ENCODE assay signal across 8 mouse cellular contexts in the genomic region with DNA sequence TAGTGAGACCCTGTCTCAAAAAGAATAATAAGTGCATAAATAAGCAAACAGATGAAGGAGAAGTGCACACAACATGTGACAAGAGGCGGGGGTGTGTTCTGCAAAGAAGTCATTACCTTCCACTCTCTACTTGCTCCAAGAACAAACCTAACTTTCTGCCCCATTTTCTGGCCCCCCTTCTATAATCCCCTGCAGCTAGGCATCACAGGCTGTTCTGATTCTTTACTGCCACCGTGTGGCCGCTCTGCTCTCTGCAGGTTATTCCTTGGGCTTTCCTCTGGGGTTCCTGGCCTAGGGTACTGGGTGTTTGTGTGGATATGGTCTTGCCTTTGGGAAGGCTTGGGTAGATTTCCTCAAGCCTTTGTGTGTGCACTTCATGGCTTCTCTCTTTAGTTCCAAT. TPM values are rescaled to one million over a fixed set of nuclear protein-coding genes. Genes with fewer than 3 reads are reported as not detected.
DNase-seq lines count a peak whose midpoint lies in the region; ATAC-seq and TF ChIP-seq lines count a peak whose summit lies in the region.

No protein-coding gene starts in this region.

- peak; percentile 96 for TF ChIP-seq CTCF in heart, adult 2 months (IDR thresholded peaks at IDR 0.05)
- TF ChIP-seq CTCF in liver, adult 2 months (IDR thresholded peaks at IDR 0.05; ENCODE audit: low read depth, low read length): peak; percentile 85

- TF ChIP-seq EP300 in heart, adult 2 months (IDR thresholded peaks at IDR 0.05; ENCODE audit: insufficient read depth, low read depth, low read length): peak; percentile 17; the same call in 1 of the 2 replicates

- no peak overlapping the region for H3K9ac ChIP-seq in embryonic facial prominence, embryonic 11.5 days (replicated peaks; ENCODE audit: low read length)
- H3K9ac ChIP-seq in heart, adult 2 months (ENCODE audit: low read depth, low read length): no peak overlapping the region
- no peak overlapping the region for H3K9ac ChIP-seq in kidney, embryonic 14.5 days (ENCODE audit: low read depth, low read length)
- H3K9ac ChIP-seq in liver, adult 2 months (ENCODE audit: low read depth, low read length): peak overlapping the region; percentile 14; the same call in 1 of the 2 replicates
- no peak overlapping the region for H3K9ac ChIP-seq in neural tube, embryonic 14.5 days (replicated peaks; ENCODE audit: low read depth, low read length)

- no peak overlapping the region for H3K4me2 ChIP-seq in embryonic facial prominence, embryonic 11.5 days (ENCODE audit: low read depth, low read length)
- no peak overlapping the region for H3K4me2 ChIP-seq in kidney, embryonic 14.5 days (replicated peaks; ENCODE audit: low read depth, low read length)
- no peak overlapping the region for H3K4me2 ChIP-seq in neural tube, embryonic 14.5 days (ENCODE audit: low read depth, low read length)

- intact Hi-C loops in heart, adult 2 months (cut with DNase I): loop anchor here (5.0 kb wide), 1 partner anchor 105 kb away; no protein-coding TSS in a partner anchor

- no peak for ATAC-seq in embryonic facial prominence, embryonic 11.5 days (replicated peaks; ENCODE audit: insufficient number of reproducible peaks, low FRiP score, low TSS enrichment, low read depth)
- no peak for ATAC-seq in kidney, embryonic 14.5 days (ENCODE audit: low FRiP score, low TSS enrichment)
- 0 out of 2 replicates have a peak, but pooled peaks have one; percentile 48 for ATAC-seq in neural tube, embryonic 14.5 days (ENCODE audit: low read depth)

- no peaks in the 10 kb centered on the region for H3K79me2 ChIP-seq in heart, adult 2 months (replicated peaks; ENCODE audit: control insufficient read depth, insufficient read depth, low read length)
- H3K79me2 ChIP-seq in liver, adult 2 months (ENCODE audit: control insufficient read depth, insufficient read depth, low read length): peaks cover 12% of the 10 kb centered on the region; the same call in 1 of the 2 replicates

- peaks cover 5% of the 10 kb centered on the region; the same call in 1 of the 2 replicates for H3K4me1 ChIP-seq in embryonic facial prominence, embryonic 11.5 days (ENCODE audit: control insufficient read depth, insufficient read depth, low read length)
- peaks cover 4% of the 10 kb centered on the region for H3K4me1 ChIP-seq in heart, adult 2 months (ENCODE audit: control insufficient read depth, insufficient read depth, low read length)
- H3K4me1 ChIP-seq in kidney, embryonic 14.5 days (ENCODE audit: control insufficient read depth, insufficient read depth, low read length): peaks cover 21% of the 10 kb centered on the region
- H3K4me1 ChIP-seq in liver, adult 2 months (ENCODE audit: control insufficient read depth, insufficient read depth, low read length): peaks cover 25% of the 10 kb centered on the region
- H3K4me1 ChIP-seq in neural tube, embryonic 14.5 days (ENCODE audit: control insufficient read depth, insufficient read depth, low read length): peaks cover 4% of the 10 kb centered on the region; the same call in 1 of the 2 replicates

- no peaks in the 10 kb centered on the region for H3K27me3 ChIP-seq in embryonic facial prominence, embryonic 11.5 days (ENCODE audit: control insufficient read depth, insufficient read depth, low read length)
- H3K27me3 ChIP-seq in heart, adult 2 months (ENCODE audit: control insufficient read depth, insufficient read depth, low read length): no peaks in the 10 kb centered on the region
- H3K27me3 ChIP-seq in kidney, embryonic 14.5 days (ENCODE audit: control insufficient read depth, insufficient read depth, low read length): no peaks in the 10 kb centered on the region
- no peaks in the 10 kb centered on the region for H3K27me3 ChIP-seq in liver, adult 2 months (ENCODE audit: control insufficient read depth, insufficient read depth, low read length)
- peaks cover 5% of the 10 kb centered on the region; the same call in 1 of the 2 replicates for H3K27me3 ChIP-seq in neural tube, embryonic 14.5 days (ENCODE audit: control insufficient read depth, insufficient read depth, low read length)

- no peak for TF ChIP-seq POLR2A in heart, adult 2 months (IDR thresholded peaks at IDR 0.05; ENCODE audit: insufficient read depth, low read depth, low read length)
- no peak for TF ChIP-seq POLR2A in liver, adult 2 months (IDR thresholded peaks at IDR 0.05; ENCODE audit: extremely low read depth, insufficient read depth, low read length)

- no peaks in the 10 kb centered on the region for H3K36me3 ChIP-seq in embryonic facial prominence, embryonic 11.5 days (replicated peaks; ENCODE audit: control insufficient read depth, insufficient read depth, low read depth, low read length)
- H3K36me3 ChIP-seq in heart, adult 2 months (ENCODE audit: control insufficient read depth, insufficient read depth, low read length): no peaks in the 10 kb centered on the region
- H3K36me3 ChIP-seq in kidney, embryonic 14.5 days (ENCODE audit: control insufficient read depth, insufficient read depth, low read length): no peaks in the 10 kb centered on the region
- H3K36me3 ChIP-seq in liver, adult 2 months (ENCODE audit: control insufficient read depth, insufficient read depth, low read length): no peaks in the 10 kb centered on the region
- H3K36me3 ChIP-seq in neural tube, embryonic 14.5 days (ENCODE audit: control insufficient read depth, insufficient read depth, low read length): no peaks in the 10 kb centered on the region

- WGBS in embryonic facial prominence, embryonic 11.5 days: 10% methylated on average over 3 of the region's 3 CpGs
- 7% methylated on average over 3 of the region's 3 CpGs for WGBS in heart, adult 2 months
- 11% methylated on average over 3 of the region's 3 CpGs for WGBS in kidney, embryonic 14.5 days
- 6% methylated on average over 3 of the region's 3 CpGs for WGBS in liver, adult 2 months
- WGBS in neural tube, embryonic 14.5 days: 11% methylated on average over 3 of the region's 3 CpGs

- no peaks in the 10 kb centered on the region for H3K9me3 ChIP-seq in embryonic facial prominence, embryonic 11.5 days (replicated peaks; ENCODE audit: control insufficient read depth, low read length)
- H3K9me3 ChIP-seq in kidney, embryonic 14.5 days (ENCODE audit: control insufficient read depth, low read length): no peaks in the 10 kb centered on the region
- H3K9me3 ChIP-seq in neural tube, embryonic 14.5 days (ENCODE audit: control insufficient read depth, low read length): no peaks in the 10 kb centered on the region

- DNase-seq in B cell, adult 2 months: peak; percentile 78 to 80
- DNase-seq in adrenal gland, postnatal 25 days: peak; percentile 71
- DNase-seq in embryonic facial prominence, embryonic 11.5 days (ENCODE audit: low spot score): peak; percentile 84
- DNase-seq in heart, adult 2 months: peak; percentile 63 to 85
- DNase-seq in liver, adult 2 months (ENCODE audit: extremely low read depth, low read depth, low spot score): peak; percentile 52
- peak; percentile 86 for DNase-seq in testis, postnatal 10 days (ENCODE audit: low spot score)

- H3K4me3 ChIP-seq in embryonic facial prominence, embryonic 11.5 days (ENCODE audit: low read depth, low read length): no peak overlapping the region
- no peak overlapping the region for H3K4me3 ChIP-seq in heart, adult 2 months
- H3K4me3 ChIP-seq in kidney, embryonic 14.5 days (ENCODE audit: low read length): no peak overlapping the region
- H3K4me3 ChIP-seq in liver, adult 2 months (ENCODE audit: insufficient read depth, low read depth, low read length): no peak overlapping the region
- H3K4me3 ChIP-seq in neural tube, embryonic 14.5 days (ENCODE audit: low read depth, low read length): no peak overlapping the region

- H3K27ac ChIP-seq in embryonic facial prominence, embryonic 11.5 days (replicated peaks; ENCODE audit: low read depth, low read length): no peak overlapping the region
- no peak overlapping the region; the same call in 1 of the 2 replicates for H3K27ac ChIP-seq in heart, adult 2 months
- H3K27ac ChIP-seq in kidney, embryonic 14.5 days (ENCODE audit: low read depth, low read length): peak overlapping the region; percentile 57
- H3K27ac ChIP-seq in liver, adult 2 months (replicated peaks; ENCODE audit: insufficient read depth, low read depth, low read length): peak overlapping the region; percentile 89
- no peak overlapping the region for H3K27ac ChIP-seq in neural tube, embryonic 14.5 days (ENCODE audit: low read depth, low read length)

RNA-seq across cellular contexts. Expression of a gene that starts 3.2 kb away (rescaled TPM):
- total RNA-seq in adrenal gland, postnatal 25 days (2021): 26.8 and 30.4 TPM in 2 replicates
- polyA plus RNA-seq in embryonic facial prominence, embryonic 11.5 days (2014; fragmentation: Nextera tagmentation; extraction: Ambion mirVana): 39.8 and 45.9 TPM in 2 replicates
- total RNA-seq in heart, adult 2 months (2021): 1 to 10 TPM; 5.3 to 5.5 TPM
- 8.5 and 9.2 TPM in 2 replicates for polyA plus RNA-seq in heart, adult 2 months (2012; rRNA removed)
- 40.7 and 43.4 TPM in 2 replicates for polyA plus RNA-seq in kidney, embryonic 14.5 days (2014; fragmentation: Nextera tagmentation; extraction: Ambion mirVana)
- 23.9 and 33.7 TPM in 2 replicates for total RNA-seq in liver, adult 2 months (2014; rRNA removed)
- polyA plus RNA-seq in liver, adult 2 months (2012; rRNA removed): 34.9 and 39.6 TPM in 2 replicates
- polyA plus RNA-seq in neural tube, embryonic 14.5 days (2014; fragmentation: Nextera tagmentation; extraction: Ambion mirVana): 2.6 and 6.1 TPM in 2 replicates

RNA-seq across cellular contexts. Expression of a gene that starts 34.8 kb away (rescaled TPM):
- total RNA-seq in adrenal gland, postnatal 25 days (2021): 62.2 and 66.7 TPM in 2 replicates
- 1.2 and 1.9 TPM in 2 replicates for polyA plus RNA-seq in embryonic facial prominence, embryonic 11.5 days (2014; fragmentation: Nextera tagmentation; extraction: Ambion mirVana)
- 10 to 100 TPM in 1 of 2 experiments, 1 to 10 TPM in 1; 6.9 to 13.2 TPM for total RNA-seq in heart, adult 2 months (2021)
- polyA plus RNA-seq in heart, adult 2 months (2012; rRNA removed): 1.8 and 3.2 TPM in 2 replicates
- 2.2 and 2.4 TPM in 2 replicates for polyA plus RNA-seq in kidney, embryonic 14.5 days (2014; fragmentation: Nextera tagmentation; extraction: Ambion mirVana)
- 0.27 and 0.28 TPM in 2 replicates for total RNA-seq in liver, adult 2 months (2014; rRNA removed)
- 0.47 and 0.91 TPM in 2 replicates for polyA plus RNA-seq in liver, adult 2 months (2012; rRNA removed)
- polyA plus RNA-seq in neural tube, embryonic 14.5 days (2014; fragmentation: Nextera tagmentation; extraction: Ambion mirVana): 4.4 and 4.8 TPM in 2 replicates

RNA-seq across cellular contexts. Expression of a gene that starts 44.3 kb away (rescaled TPM):
- 116 and 131 TPM in 2 replicates for total RNA-seq in adrenal gland, postnatal 25 days (2021)
- 43.5 and 48.3 TPM in 2 replicates for polyA plus RNA-seq in embryonic facial prominence, embryonic 11.5 days (2014; fragmentation: Nextera tagmentation; extraction: Ambion mirVana)
- 10 to 100 TPM; 36.4 to 38.6 TPM for total RNA-seq in heart, adult 2 months (2021)
- polyA plus RNA-seq in heart, adult 2 months (2012; rRNA removed): 49.7 and 82.9 TPM in 2 replicates
- polyA plus RNA-seq in kidney, embryonic 14.5 days (2014; fragmentation: Nextera tagmentation; extraction: Ambion mirVana): 43.4 and 69.6 TPM in 2 replicates
- 29.6 and 32.7 TPM in 2 replicates for total RNA-seq in liver, adult 2 months (2014; rRNA removed)
- 39.5 and 52.6 TPM in 2 replicates for polyA plus RNA-seq in liver, adult 2 months (2012; rRNA removed)
- polyA plus RNA-seq in neural tube, embryonic 14.5 days (2014; fragmentation: Nextera tagmentation; extraction: Ambion mirVana): 39.1 and 46.3 TPM in 2 replicates

RNA-seq across cellular contexts. Expression of a gene that starts 56.0 kb away (rescaled TPM):
- total RNA-seq in adrenal gland, postnatal 25 days (2021): 22.0 and 34.8 TPM in 2 replicates
- not detected in 2 replicates for polyA plus RNA-seq in embryonic facial prominence, embryonic 11.5 days (2014; fragmentation: Nextera tagmentation; extraction: Ambion mirVana)
- total RNA-seq in heart, adult 2 months (2021): not detected
- polyA plus RNA-seq in heart, adult 2 months (2012; rRNA removed): 0.29 and 0.70 TPM in 2 replicates
- polyA plus RNA-seq in kidney, embryonic 14.5 days (2014; fragmentation: Nextera tagmentation; extraction: Ambion mirVana): not detected in 2 replicates
- total RNA-seq in liver, adult 2 months (2014; rRNA removed): 6.3 and 6.6 TPM in 2 replicates
- polyA plus RNA-seq in liver, adult 2 months (2012; rRNA removed): 5.4 and 7.5 TPM in 2 replicates
- not detected in 2 replicates for polyA plus RNA-seq in neural tube, embryonic 14.5 days (2014; fragmentation: Nextera tagmentation; extraction: Ambion mirVana)

Comparison
In these comparisons a context has a peak if more than half of its experiments do, and no peak if none do; other contexts are left out.
1. H3K27ac ChIP-seq: peak in kidney, embryonic 14.5 days (single experiment) and liver, adult 2 months (single experiment); none in embryonic facial prominence, embryonic 11.5 days (single experiment), heart, adult 2 months (single experiment) and neural tube, embryonic 14.5 days (single experiment).
2. Peak in every context shown above with its lines, with median percentiles within 50 percentile points of each other: DNase-seq.